Mouse (Mus musculus): ENCODE results near the gene Gm11032.

The Gm11032 gene

GRCm38 (mm10) chr11:4620017-4620485 lies at the start of gene Gm11032:
TSS of gene Gm11032 (plus strand) at chr11:4620067.
- no peak for DNase-seq (ENCODE audit: low spot score in 2 of 2)

DNA sequence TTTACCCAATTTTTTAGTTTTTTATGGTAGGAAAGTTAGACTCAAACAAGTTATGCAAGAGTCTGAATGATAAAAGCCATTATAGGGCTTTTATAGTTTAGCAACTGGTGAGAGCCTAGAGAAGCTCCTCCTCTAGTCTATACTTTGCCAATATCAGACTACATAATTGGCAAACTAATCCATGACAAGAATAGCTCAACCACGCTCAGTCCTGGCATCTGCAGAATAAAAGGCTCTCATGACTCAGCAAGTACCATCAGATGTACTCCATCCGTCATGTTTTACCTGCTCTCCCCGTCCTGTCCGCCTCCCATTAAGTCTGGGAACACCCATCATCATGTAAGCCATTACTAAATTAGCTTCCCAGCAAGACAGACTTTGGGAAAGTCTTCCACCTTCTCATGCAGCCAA lies 48.4 kb upstream of the Gm11032 start:
- DNase-seq (ENCODE audit: low spot score in 2 of 2), result no peak

DNA sequence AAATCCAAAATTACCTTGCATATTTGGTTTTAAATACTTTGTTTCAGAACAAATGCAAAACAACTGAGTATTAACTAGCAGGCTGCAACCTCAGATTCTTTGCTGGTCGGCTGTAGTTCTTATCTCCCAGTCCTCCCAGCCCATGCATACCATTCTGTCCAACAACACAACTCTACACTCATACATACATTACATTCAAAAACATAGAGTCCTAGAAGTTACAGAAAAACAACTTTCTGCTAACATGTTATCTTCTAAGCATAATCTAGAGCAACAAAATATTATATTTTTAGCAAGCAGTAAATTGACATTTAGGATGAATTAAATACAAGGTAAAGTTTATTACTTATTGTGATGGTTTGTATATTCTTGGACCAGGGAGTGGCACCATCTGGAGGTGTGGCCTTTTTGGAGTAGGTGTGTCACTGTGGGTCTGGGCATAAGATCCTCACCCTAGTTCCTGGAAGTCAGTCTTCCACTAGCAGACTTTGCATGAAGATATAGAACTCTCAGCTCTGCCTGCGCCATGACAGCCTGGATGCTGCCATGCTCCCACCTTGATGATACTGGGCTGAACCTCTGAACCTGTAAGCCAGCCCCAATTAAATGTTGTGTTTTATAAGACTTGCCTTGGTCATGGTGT lies 43.7 kb upstream of the Gm11032 start:
- DNase-seq (ENCODE audit: low spot score in 2 of 2), result peak in 1 of 2 experiments; percentile 26

DNA sequence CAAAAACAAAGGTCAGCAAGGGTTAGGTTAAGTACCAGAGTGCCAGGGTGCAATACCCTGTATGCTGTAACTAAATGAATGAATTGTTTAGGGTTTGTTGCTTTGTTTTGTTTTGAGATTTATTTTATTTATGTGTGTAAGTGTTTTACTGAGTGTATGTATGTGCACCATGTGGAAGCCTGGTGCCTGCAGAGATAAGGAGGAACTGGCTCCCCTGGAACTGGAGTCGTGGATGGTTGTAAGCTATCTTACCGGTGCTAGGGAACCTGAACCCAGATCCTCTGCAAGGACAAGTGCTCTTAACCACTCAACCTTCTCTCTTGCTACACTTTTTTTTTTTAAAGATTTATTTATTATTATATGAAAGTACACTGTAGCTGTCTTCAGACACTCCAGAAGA lies 42.8 kb upstream of the Gm11032 start:
- DNase-seq (ENCODE audit: low spot score in 2 of 2), result no peak

DNA sequence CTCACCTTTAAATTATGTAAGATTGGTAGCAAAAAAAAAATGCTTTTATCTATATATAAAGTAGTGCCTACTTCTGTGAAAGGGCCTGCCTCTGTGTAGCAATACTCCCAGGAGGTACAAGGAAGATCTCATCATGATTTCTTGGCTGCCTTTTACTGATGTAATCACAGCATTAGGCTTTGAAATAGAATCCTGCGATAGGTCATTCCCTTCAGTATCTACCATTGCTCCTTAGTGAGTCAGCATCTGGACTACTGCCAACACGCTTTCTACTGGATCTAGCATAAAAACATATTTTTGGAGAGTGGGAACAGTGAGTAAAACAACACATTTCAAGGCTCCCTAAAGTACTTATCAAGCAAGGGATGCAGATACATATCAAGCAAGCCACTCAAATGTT lies 41.2 kb upstream of the Gm11032 start:
- no peak for DNase-seq (ENCODE audit: low spot score in 2 of 2)

GRCm38 (mm10) chr11:4591811-4592210 lies 28.1 kb upstream of the Gm11032 start:
- no peak for DNase-seq (ENCODE audit: low spot score in 2 of 2)

GRCm38 (mm10) chr11:4593491-4593848 lies 26.4 kb upstream of the Gm11032 start:
- DNase-seq (ENCODE audit: low spot score in 2 of 2), result no peak

GRCm38 (mm10) chr11:4593849-4594607 lies 25.8 kb upstream of the Gm11032 start:
- DNase-seq (ENCODE audit: low spot score in 2 of 2), result peak; percentile 36 to 50

- DNase-seq (ENCODE audit: low spot score in 2 of 2), result peak; percentile 96 to 97
These were observed 25.0 kb upstream of the Gm11032 start, which contains the start of gene Mtmr3 for GRCm38 (mm10) chr11:4594608-4595500. TSS of gene Mtmr3 (minus strand) at chr11:4594863.

- no peak for DNase-seq (ENCODE audit: low spot score in 2 of 2)
These were observed 21.5 kb upstream of the Gm11032 start for GRCm38 (mm10) chr11:4598411-4598810.

- peak; percentile 57 to 68 for DNase-seq (ENCODE audit: low spot score in 2 of 2)
These were observed 20.0 kb upstream of the Gm11032 start for GRCm38 (mm10) chr11:4599916-4600315.

DNA sequence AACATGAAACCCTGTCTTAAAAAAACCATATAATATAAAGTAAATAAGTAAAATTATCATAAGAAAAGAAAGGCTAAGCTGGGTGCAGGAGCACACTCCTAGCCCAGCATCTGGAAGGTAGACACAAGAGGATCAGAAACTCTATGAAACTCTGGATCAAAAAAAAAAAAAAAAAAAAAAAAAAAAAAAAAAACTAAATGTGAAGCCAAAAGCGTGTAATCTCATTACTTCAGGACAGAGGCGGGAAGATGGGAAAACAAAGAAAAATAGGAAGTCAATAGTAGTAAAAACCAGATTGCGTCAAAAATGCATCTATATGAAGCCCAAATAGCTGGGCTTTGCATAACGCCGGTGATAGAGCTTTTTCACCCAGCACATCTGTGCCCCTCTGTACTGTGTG lies 18.0 kb upstream of the Gm11032 start:
- DNase-seq (ENCODE audit: low spot score in 2 of 2), result no peak

- DNase-seq (ENCODE audit: low spot score in 2 of 2), result no peak
These were observed 17.0 kb upstream of the Gm11032 start for GRCm38 (mm10) chr11:4602691-4603441.

DNA sequence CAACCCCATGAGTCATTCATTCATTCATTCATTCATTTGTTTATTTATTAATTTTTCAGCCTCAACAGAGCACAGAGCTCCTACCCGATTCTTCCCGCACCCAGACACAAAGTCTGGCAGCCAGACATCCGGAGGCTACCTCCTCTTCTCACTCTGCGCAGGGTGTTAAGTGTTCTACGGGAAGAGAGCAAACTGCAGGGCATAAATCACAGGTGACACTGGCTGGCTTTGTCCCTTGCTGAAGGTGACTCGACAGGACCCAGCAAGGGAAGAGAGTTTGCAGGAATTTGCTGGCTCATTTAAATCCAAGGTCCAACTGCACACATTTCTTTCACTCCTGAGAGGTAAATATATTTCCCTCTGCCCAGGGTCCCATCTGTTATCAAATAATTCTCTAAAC lies 15.4 kb upstream of the Gm11032 start:
- DNase-seq (ENCODE audit: low spot score in 2 of 2), result no peak

GRCm38 (mm10) chr11:4605414-4605813 lies 14.5 kb upstream of the Gm11032 start:
- peak; percentile 56 to 68 for DNase-seq (ENCODE audit: low spot score in 2 of 2)

- DNase-seq (ENCODE audit: low spot score in 2 of 2), result no peak
These were observed 13.3 kb upstream of the Gm11032 start for GRCm38 (mm10) chr11:4606541-4606940.

- no peak for DNase-seq (ENCODE audit: low spot score in 2 of 2)
These were observed 8.0 kb upstream of the Gm11032 start for GRCm38 (mm10) chr11:4611904-4612303.

DNA sequence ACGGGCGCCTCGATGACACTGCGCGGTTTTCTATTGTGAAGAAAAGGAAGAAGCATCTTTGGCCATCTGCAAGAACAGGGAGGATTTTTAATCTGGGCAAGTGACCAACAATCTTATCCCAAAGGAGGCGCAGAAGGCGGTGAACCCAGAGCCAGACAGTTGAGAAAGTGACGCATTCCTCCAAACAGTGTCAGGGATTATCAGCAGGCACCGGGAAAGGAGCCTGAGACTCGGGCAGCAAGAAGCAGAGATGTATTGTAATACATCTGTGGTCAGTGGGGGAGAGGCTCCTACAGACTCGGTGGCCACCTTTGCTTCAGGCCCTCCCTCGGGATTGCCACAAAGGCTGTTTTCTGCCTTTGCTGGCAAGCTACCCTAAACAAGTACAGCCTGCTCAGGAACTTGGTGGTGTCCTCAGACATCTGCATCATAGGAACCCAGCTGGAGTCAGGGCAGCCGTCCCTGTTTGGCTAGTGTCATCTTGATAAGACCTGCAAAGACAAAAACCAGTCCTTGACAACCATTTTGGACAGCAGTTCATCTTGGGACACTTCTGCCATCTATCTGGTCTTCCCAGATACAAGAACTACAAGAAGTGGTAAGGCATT lies 738 bp downstream of the Gm11032 start:
- no peak for DNase-seq (ENCODE audit: low spot score in 2 of 2)

DNA sequence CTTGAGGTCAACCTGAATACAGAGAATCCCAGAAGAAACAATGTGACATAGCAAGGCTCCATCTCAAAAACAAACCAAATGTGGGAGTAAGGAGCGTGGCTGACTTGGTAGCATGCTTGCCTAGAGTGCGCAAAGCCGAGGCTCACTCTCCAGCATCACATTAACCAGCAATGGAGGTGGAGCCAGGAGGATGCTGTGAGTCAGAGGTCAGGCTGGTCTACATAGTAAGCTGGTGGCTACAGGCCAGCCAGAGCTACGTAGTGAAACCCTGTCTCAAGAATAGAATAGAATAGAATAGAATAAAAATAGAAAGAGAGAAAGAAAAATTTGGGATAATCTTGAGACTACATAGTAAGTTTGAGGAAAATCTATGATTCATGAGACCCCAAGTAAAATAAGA lies 2.0 kb downstream of the Gm11032 start:
- DNase-seq (ENCODE audit: low spot score in 2 of 2), result no peak

DNA sequence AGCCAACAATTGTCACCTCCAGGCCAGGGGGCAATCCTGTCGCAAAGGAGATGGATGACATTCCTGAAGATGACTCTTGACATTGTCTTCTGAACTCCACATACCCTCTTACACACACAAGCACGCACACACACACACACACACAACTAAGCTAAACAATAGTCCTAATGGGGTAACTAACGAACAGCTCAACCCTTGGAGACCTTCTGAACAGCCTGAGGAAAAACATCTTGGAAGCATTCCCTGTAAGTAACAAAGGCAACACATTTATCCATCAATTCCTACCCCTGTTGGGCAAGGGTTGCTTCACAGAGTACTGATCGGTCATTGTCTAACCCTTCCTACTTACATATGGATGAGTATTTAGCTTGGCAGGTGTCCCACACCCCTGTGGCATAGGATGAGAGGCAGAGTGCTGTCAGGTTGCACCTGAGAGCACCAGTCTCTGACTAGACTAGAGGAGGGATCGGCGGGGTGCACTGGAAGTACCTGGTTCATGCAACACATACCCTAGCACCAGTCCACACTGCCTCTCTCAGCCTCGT lies 2.6 kb downstream of the Gm11032 start:
- no peak for DNase-seq (ENCODE audit: low spot score in 2 of 2)

DNA sequence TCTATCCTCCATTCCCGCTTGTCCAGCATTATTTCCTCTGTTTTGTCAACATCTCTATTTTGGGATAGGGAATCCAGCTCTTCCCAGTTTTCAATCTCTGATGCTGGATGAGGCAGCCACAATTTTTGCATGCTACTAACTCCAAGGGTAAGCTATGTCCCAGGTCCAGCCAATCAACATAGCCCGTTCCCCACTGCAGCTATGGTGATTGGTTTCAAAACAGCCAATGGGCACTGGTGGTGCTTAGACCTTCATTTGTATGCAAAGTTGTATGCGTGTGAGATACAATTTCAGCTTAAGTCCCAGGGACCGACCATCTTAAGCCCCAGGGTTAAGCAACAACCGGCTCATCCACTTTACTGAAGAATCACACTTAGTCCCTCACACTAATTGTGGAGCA lies 3.1 kb downstream of the Gm11032 start:
- DNase-seq (ENCODE audit: low spot score in 2 of 2), result no peak
